Mouse (Mus musculus) forebrain, postnatal 0 days (tissue): ENCODE measurements around the gene D930048N14Rik. TPM values are rescaled to one million over a fixed set of nuclear protein-coding genes. Genes with fewer than 3 reads are reported as not detected.

Source experiments
- ATAC-seq: fragments of 200-750 bp; cut with Nextera tagmentation; 2 replicates; pipeline ENCODE4 v1.8.0; 2017; ENCODE audit warnings: mild to moderate bottlenecking, moderate library complexity
- DNase-seq: peaks from one replicate; pipeline ENCODE4 v3.0.0-alpha.2; 2015
- H3K27ac ChIP-seq: fragments of 300-500 bp; sonication (generic); 2 replicates; pipeline ENCODE4 v1.5.1; 2014; ENCODE audit warnings: low read depth, mild to moderate bottlenecking, antibody characterized with exemption, low read length, moderate library complexity, mixed read lengths
- H3K27me3 ChIP-seq: fragments of 300-500 bp; sonication (generic); 2 replicates; pipeline ENCODE4 v1.6.1; 2014; ENCODE audit warnings: mild to moderate bottlenecking, low read length, mixed read lengths; ENCODE audit not compliant: insufficient read depth
- H3K36me3 ChIP-seq: fragments of 300-500 bp; sonication (generic); 2 replicates; pipeline ENCODE4 v1.6.1; 2014; ENCODE audit warnings: mild to moderate bottlenecking, moderate library complexity; ENCODE audit not compliant: insufficient read depth
- H3K4me1 ChIP-seq: fragments of 300-500 bp; sonication (generic); 2 replicates; pipeline ENCODE4 v1.6.1; 2014; ENCODE audit warnings: antibody characterized with exemption; ENCODE audit not compliant: insufficient read depth
- H3K4me2 ChIP-seq: fragments of 300-500 bp; sonication (generic); 2 replicates; pipeline ENCODE4 v1.6.1; 2014; ENCODE audit warnings: low read depth, mild to moderate bottlenecking, moderate library complexity
- H3K4me3 ChIP-seq: fragments of 300-500 bp; sonication (generic); 2 replicates; pipeline ENCODE4 v1.5.1; 2014; ENCODE audit warnings: low read depth, low read length, mixed read lengths
- H3K9ac ChIP-seq: fragments of 300-500 bp; sonication (generic); 2 replicates; pipeline ENCODE4 v1.6.1; 2014; ENCODE audit warnings: mild to moderate bottlenecking
- H3K9me3 ChIP-seq: fragments of 300-500 bp; sonication (generic); 2 replicates; pipeline ENCODE4 v1.6.1; 2016; ENCODE audit warnings: low read length
- CTCF ChIP-seq: sonication (generic); IDR thresholded peaks from 2 replicates; pipeline ENCODE4 v1.5.1; 2016; ENCODE audit warnings: antibody characterized with exemption, control low read depth, low read depth
- WGBS: fragments of 180-500 bp; shearing (Covaris S2); extraction: QIAGEN DNeasy Blood & Tissue Kit; methylation state at CpG from one replicate; pipeline ENCODE4 v1.1.7; 2014; 5-methylcytosine and 5-hydroxymethylcytosine counted together
- polyA plus RNA-seq: library from polyadenylated mRNA; unstranded; fragments of >200 nt; fragmentation: Nextera tagmentation; extraction: Ambion mirVana; gene quantifications from 2 replicates; pipeline ENCODE4 v1.2.1, GENCODE M21; 2015
- total RNA-seq: library from RNA; depleted of rRNA; stranded (reverse); fragments of >200 nt; gene quantifications from 2 replicates; pipeline ENCODE4 v1.2.3, GENCODE M21; 2014; rRNA removed

D930048N14Rik gene
- total and polyA plus RNA-seq, 2 experiments from 2014 or later: 0.46 to 1.1 TPM

DNA sequence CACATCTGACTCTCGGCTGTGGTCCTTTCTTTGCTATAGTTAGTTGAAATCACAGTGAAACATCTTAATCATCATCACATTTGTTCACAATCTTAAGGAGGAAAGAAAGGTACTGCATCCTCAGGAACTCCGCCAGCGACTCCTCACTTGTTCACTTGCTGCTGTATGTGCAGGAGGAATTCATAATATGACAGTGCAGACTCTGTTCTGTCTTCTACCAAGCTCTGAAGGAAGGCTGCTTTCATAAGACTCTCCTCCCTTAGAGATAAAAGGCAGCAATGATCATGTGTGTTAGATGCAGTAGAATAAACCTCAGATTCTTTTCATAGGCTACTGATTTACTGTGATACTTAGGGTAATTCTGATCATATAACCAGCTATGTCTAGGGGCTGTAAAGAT is 44.2 kb downstream of the D930048N14Rik start:
- ATAC-seq (no peak), DNase-seq (no peak)
- no peaks in the 10 kb centered on the region for H3K9me3 ChIP-seq
- no peaks in the 10 kb centered on the region for H3K27me3 ChIP-seq
- no peak overlapping the region for H3K4me2 ChIP-seq
- peaks cover 39% of the 10 kb centered on the region for H3K36me3 ChIP-seq
- no peak for TF ChIP-seq CTCF
- no peaks in the 10 kb centered on the region for H3K4me1 ChIP-seq
- 93% methylated on average over 3 of the region's 3 CpGs for WGBS
- no peak overlapping the region for H3K4me3 ChIP-seq
- no peak overlapping the region for H3K9ac ChIP-seq
- no peak overlapping the region for H3K27ac ChIP-seq

DNA sequence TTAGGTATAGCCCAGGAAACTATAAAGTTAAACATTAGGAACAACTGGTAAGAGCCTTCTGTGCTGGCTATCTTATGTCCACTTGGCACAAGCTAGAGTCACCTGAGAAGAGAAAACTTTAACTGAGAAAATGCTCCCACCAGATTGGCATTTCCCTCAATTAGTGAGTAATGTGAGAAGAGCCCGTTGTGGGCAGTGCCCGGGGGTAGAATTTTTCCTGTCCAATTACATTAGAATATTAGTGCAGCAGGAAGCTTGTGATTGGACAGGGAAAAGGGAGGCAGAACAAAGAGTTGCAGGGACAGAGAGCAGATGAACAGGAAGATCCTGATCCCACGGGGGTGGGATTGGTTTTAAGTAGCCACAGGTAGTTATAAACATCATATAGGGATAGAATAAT is 52.1 kb downstream of the D930048N14Rik start:
- Histone ChIP-seq H3K27me3 (no peaks in the 10 kb centered on the region), H3K36me3 (peaks cover 72% of the 10 kb centered on the region), H3K27ac (no peak overlapping the region), H3K4me3 (no peak overlapping the region), H3K9me3 (no peaks in the 10 kb centered on the region), H3K9ac (no peak overlapping the region), H3K4me2 (no peak overlapping the region), H3K4me1 (no peaks in the 10 kb centered on the region)
- WGBS: 52% methylated on average over 3 of the region's 3 CpGs
- no peak for ATAC-seq
- DNase-seq: no peak
- TF ChIP-seq CTCF: no peak

DNA sequence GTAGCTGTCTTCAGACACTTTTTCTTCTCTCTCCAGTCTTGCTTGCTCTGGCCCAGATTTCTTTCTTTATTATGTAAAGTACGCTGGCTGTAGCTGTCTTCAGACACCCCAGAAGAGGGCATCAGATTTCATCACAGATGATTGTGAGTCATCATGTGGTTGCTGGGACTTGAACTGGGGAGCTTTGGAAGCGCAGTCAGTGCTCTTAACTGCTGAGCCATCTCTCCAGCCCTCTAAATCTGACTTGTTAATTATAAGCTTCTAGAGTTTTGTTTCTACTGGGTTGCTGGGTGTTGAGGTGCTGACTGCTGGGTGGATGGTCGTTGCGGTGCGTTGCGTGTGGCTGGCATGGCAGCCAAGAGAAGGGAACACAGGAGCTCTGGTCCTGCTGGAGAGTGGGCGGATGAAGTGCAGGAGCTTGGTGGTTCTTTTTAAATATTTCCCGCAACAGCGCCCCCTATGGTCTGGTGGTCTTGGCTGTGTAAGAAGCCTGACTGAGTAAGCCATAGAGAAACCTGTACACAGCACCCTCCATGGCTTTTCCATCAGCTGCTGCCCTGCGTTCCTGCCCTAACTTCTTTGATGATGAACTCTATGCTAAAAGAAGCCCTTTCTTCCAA is 52.7 kb downstream of the D930048N14Rik start:
- no peaks in the 10 kb centered on the region for H3K27me3 ChIP-seq
- DNase-seq (no peak), ATAC-seq (no peak)
- no peak for TF ChIP-seq CTCF
- H3K4me2 ChIP-seq: no peak overlapping the region
- no peak overlapping the region for H3K9ac ChIP-seq
- H3K4me1 ChIP-seq: no peaks in the 10 kb centered on the region
- peaks cover 73% of the 10 kb centered on the region for H3K36me3 ChIP-seq
- no peaks in the 10 kb centered on the region for H3K9me3 ChIP-seq
- no peak overlapping the region for H3K4me3 ChIP-seq
- H3K27ac ChIP-seq: no peak overlapping the region
- WGBS: 68% methylated on average over 10 of the region's 10 CpGs

DNA sequence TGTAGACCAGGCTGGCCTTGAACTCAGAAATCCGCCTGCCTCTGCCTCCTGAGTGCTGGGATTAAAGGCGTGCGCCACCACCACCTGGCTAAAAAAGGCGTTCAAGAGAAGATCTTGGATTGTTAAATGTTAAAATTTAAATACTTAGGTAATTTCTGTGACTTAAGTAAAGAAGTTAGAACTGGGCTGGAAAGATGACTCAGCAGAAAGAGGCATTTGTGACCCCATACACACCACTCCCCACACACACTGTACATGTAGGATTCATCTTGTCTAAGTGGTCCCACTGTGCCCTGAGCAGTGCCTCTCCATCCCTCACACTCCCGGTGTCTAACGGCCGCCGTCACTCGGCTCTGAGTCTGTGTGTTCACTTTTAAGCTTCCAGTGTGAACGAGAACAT is 55.7 kb downstream of the D930048N14Rik start:
- TF ChIP-seq CTCF: no peak
- Histone ChIP-seq H3K36me3 (peaks cover 69% of the 10 kb centered on the region), H3K9me3 (no peaks in the 10 kb centered on the region), H3K27me3 (no peaks in the 10 kb centered on the region), H3K4me1 (no peaks in the 10 kb centered on the region), H3K4me3 (no peak overlapping the region), H3K4me2 (no peak overlapping the region), H3K27ac (no peak overlapping the region), H3K9ac (no peak overlapping the region)
- no peak for ATAC-seq
- WGBS: 97% methylated on average over 10 of the region's 10 CpGs
- DNase-seq: no peak

DNA sequence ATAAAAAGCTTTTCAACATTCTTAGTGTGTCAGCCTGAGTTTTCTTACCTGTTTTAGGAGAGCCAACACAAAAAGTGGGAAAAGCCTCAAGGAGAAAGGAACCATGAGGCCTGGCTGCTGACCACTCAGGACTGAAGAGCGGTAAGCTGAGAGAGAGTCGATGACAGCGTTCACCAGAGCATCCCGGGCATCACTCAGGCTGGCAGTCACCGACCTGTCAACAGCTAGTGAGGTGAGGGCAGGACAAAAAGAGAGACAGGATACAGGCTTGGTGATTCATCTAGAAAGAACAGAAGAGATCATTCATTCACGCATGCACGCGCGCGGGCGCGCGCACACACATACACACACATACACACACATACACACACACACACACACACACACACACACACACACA is 56.3 kb downstream of the D930048N14Rik start:
- ATAC-seq: no peak
- TF ChIP-seq CTCF: no peak
- peaks cover 69% of the 10 kb centered on the region for H3K36me3 ChIP-seq

More for the DNA sequence above, 56.3 kb downstream of the D930048N14Rik start:
- H3K9me3 ChIP-seq: no peaks in the 10 kb centered on the region
- no peak overlapping the region for H3K27ac ChIP-seq
- H3K27me3 ChIP-seq: no peaks in the 10 kb centered on the region
- no peaks in the 10 kb centered on the region for H3K4me1 ChIP-seq
- DNase-seq: no peak
- H3K4me3 ChIP-seq: no peak overlapping the region
- no peak overlapping the region for H3K4me2 ChIP-seq
- H3K9ac ChIP-seq: no peak overlapping the region
- WGBS: 97% methylated on average over 13 of the region's 13 CpGs

Other genes with a start within 250 kb of the D930048N14Rik start
- gene Phykpl, start 66.2 kb upstream of the D930048N14Rik start, total RNA-seq: 5.6 and 7.9 TPM in 2 replicates
- 6.7 and 8.4 TPM in 2 replicates for gene Phykpl, start 66.2 kb upstream of the D930048N14Rik start, polyA plus RNA-seq
- gene Hnrnpab, start 44.1 kb upstream of the D930048N14Rik start, total RNA-seq: 324 and 364 TPM in 2 replicates
- 350 and 374 TPM in 2 replicates for gene Hnrnpab, start 44.1 kb upstream of the D930048N14Rik start, polyA plus RNA-seq
- gene Nhp2, start 31.2 kb upstream of the D930048N14Rik start, total RNA-seq: 66.5 and 81.2 TPM in 2 replicates
- 118 and 155 TPM in 2 replicates for gene Nhp2, start 31.2 kb upstream of the D930048N14Rik start, polyA plus RNA-seq
- 70.7 and 88.2 TPM in 2 replicates for gene Rmnd5b, start 15.1 kb upstream of the D930048N14Rik start, total RNA-seq
- gene Rmnd5b, start 15.1 kb upstream of the D930048N14Rik start, polyA plus RNA-seq: 74.4 and 75.9 TPM in 2 replicates
- gene N4bp3, start 112 bp upstream of the D930048N14Rik start, total RNA-seq: 23.4 and 26.4 TPM in 2 replicates
- 17.3 and 17.9 TPM in 2 replicates for gene N4bp3, start 112 bp upstream of the D930048N14Rik start, polyA plus RNA-seq
- gene 0610009B22Rik, start 37.9 kb downstream of the D930048N14Rik start, total RNA-seq: 32.5 and 40.9 TPM in 2 replicates
- gene 0610009B22Rik, start 37.9 kb downstream of the D930048N14Rik start, polyA plus RNA-seq: 78.7 and 81.4 TPM in 2 replicates
- gene Sec24a, start 112.7 kb downstream of the D930048N14Rik start, total RNA-seq: 9.7 and 12.6 TPM in 2 replicates
- 5.2 and 9.3 TPM in 2 replicates for gene Sec24a, start 112.7 kb downstream of the D930048N14Rik start, polyA plus RNA-seq
- gene Sar1b, start 112.7 kb downstream of the D930048N14Rik start, total RNA-seq: 114 and 147 TPM in 2 replicates
- gene Sar1b, start 112.7 kb downstream of the D930048N14Rik start, polyA plus RNA-seq: 221 and 234 TPM in 2 replicates
- gene Jade2, start 206.7 kb downstream of the D930048N14Rik start, total RNA-seq: 1.9 and 3.3 TPM in 2 replicates
- 0.34 and 0.56 TPM in 2 replicates for gene Jade2, start 206.7 kb downstream of the D930048N14Rik start, polyA plus RNA-seq